Mouse (Mus musculus) limb, embryonic 11.5 days (tissue): Measurements from ENCODE around the gene Rassf2. TPM values are rescaled to one million over a fixed set of nuclear protein-coding genes. Genes with fewer than 3 reads are reported as not detected.

Experiments
- ATAC-seq: fragments of 200-750 bp; cut with Nextera tagmentation; 2 replicates; pipeline ENCODE4 v1.8.0; 2017; ENCODE audit warnings: low read depth; ENCODE audit not compliant: insufficient number of reproducible peaks, low FRiP score, low TSS enrichment
- DNase-seq: peaks from one replicate; pipeline ENCODE4 v3.0.0-alpha.2; 2015; ENCODE audit warnings: low spot score
- H3K27ac ChIP-seq: fragments of 300-500 bp; sonication (generic); replicated peaks from 2 replicates; pipeline ENCODE4 v1.5.1; 2014; ENCODE audit warnings: low read depth, mild to moderate bottlenecking, low read length
- H3K27me3 ChIP-seq: fragments of 300-500 bp; sonication (generic); 2 replicates; pipeline ENCODE4 v1.6.1; 2014; ENCODE audit warnings: mild to moderate bottlenecking, low read length, mixed read lengths; ENCODE audit not compliant: control insufficient read depth, insufficient read depth
- H3K36me3 ChIP-seq: fragments of 300-500 bp; sonication (generic); 2 replicates; pipeline ENCODE4 v1.6.1; 2014; ENCODE audit warnings: mild to moderate bottlenecking, low read length, moderate library complexity, mixed read lengths; ENCODE audit not compliant: control insufficient read depth, insufficient read depth
- H3K4me1 ChIP-seq: fragments of 300-500 bp; sonication (generic); 2 replicates; pipeline ENCODE4 v1.6.1; 2014; ENCODE audit warnings: low read length, mixed read lengths; ENCODE audit not compliant: control insufficient read depth, insufficient read depth
- H3K4me2 ChIP-seq: fragments of 300-500 bp; sonication (generic); 2 replicates; pipeline ENCODE4 v1.6.1; 2014; ENCODE audit warnings: low read depth, mild to moderate bottlenecking, moderate library complexity; ENCODE audit not compliant: severe bottlenecking
- H3K4me3 ChIP-seq: fragments of 300-500 bp; sonication (generic); 2 replicates; pipeline ENCODE4 v1.5.1; 2014; ENCODE audit warnings: low read depth, low read length
- H3K9ac ChIP-seq: fragments of 300-500 bp; sonication (generic); 2 replicates; pipeline ENCODE4 v1.6.1; 2014; ENCODE audit warnings: mild to moderate bottlenecking, low read length
- H3K9me3 ChIP-seq: fragments of 300-500 bp; sonication (generic); 2 replicates; pipeline ENCODE4 v1.6.1; 2016; ENCODE audit warnings: low read length; ENCODE audit not compliant: control insufficient read depth
- WGBS: fragments of 180-500 bp; shearing (Covaris S2); extraction: QIAGEN DNeasy Blood & Tissue Kit; methylation state at CpG from one replicate; pipeline ENCODE4 v1.1.7; 2014; 5-methylcytosine and 5-hydroxymethylcytosine counted together
- polyA plus RNA-seq: library from polyadenylated mRNA; unstranded; fragments of >200 nt; fragmentation: Nextera tagmentation; extraction: Ambion mirVana; gene quantifications from 2 replicates; pipeline ENCODE4 v1.2.1, GENCODE M21; 2014

Rassf2 gene
- polyA plus RNA-seq, 1 experiment from 2014 or later = 6.9 TPM

DNA sequence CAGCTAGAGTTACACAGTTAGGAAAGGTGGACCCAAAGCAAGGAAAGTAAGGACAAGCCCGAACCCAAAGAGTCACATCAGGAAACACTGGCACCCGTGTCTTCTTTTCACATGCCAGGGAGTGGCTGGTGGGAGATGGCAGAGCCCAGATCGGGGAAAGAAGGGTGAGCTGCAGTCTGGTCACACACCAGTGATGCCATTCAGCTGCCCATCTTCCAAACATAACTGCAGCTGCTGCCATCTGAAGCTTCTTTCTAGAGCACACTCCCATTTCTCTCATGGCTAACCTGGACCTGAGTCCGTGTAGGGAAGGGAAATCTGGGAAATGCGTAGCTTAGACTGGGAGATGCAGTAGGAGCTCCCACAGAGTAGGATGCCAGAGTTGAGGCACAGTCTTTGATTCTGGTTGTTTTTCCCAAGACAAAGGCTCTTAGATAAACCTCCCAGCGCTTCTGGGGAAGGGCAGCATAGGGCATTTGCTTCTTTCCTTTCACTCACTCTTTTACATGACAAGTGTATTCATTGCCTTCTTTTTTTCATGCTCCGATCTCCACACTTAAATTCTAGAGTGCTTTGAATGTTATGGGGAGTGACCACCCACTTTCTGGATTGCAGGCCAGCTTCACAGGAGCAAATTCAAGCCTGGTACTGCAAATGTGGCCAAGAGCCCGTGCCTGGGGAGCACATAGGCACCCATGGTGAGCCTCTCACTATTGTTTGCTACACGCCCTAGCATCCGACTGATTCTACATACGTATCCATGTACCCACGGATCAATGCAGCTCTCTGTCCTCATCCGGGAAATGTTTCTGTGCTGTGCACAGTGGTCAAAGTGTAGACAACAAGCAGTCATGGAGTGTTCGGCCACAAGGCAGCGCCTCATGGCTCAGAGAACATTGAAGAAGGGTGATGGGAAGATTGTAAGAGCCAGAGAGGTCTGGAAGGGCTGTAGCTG lies 14.5 kb upstream of the Rassf2 start:
- Histone ChIP-seq H3K9ac (no peak overlapping the region), H3K4me2 (no peak overlapping the region), H3K27ac (no peak overlapping the region), H3K9me3 (no peaks in the 10 kb centered on the region), H3K4me1 (peaks cover 12% of the 10 kb centered on the region), H3K4me3 (no peak overlapping the region), H3K27me3 (no peaks in the 10 kb centered on the region), H3K36me3 (no peaks in the 10 kb centered on the region)
- no peak for ATAC-seq
- 86% methylated on average over 15 of the region's 15 CpGs for WGBS
- DNase-seq = no peak

DNA sequence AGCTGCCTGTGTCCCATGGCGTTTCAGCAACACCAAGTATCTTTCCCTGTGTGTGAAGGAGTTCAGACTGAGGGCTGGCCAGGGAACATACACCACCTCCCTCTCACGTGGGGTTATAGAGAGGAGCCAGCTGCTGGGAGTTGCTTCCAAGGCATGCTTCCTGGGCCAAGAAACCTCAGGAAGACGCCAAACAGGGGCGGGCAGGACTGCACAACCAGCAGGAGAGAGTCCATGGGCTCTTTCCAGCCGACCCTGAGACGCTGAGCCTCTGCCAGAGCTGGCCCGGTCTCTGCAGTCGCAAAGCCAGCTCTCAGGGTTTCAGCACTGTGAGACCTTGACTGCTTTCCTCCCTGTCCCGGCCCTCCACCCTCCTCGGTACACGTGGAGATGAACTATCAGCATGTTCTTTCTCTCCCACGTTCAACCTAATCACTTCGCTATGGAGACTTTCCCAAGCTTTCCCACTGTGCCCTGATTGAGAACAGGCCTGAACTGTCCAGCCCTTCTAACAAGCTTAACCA lies 13.1 kb upstream of the Rassf2 start:
- Histone ChIP-seq H3K4me2 (peak overlapping the region; percentile 24), H3K4me1 (peaks cover 12% of the 10 kb centered on the region), H3K9me3 (no peaks in the 10 kb centered on the region), H3K9ac (no peak overlapping the region), H3K36me3 (no peaks in the 10 kb centered on the region), H3K4me3 (no peak overlapping the region), H3K27ac (peak overlapping the region; percentile 76; the same call in 1 of the 2 replicates), H3K27me3 (no peaks in the 10 kb centered on the region)
- 22% methylated on average over 13 of the region's 13 CpGs for WGBS
- DNase-seq (peak; percentile 71), ATAC-seq (peak; percentile 59; the same call in 1 of the 2 replicates)

DNA sequence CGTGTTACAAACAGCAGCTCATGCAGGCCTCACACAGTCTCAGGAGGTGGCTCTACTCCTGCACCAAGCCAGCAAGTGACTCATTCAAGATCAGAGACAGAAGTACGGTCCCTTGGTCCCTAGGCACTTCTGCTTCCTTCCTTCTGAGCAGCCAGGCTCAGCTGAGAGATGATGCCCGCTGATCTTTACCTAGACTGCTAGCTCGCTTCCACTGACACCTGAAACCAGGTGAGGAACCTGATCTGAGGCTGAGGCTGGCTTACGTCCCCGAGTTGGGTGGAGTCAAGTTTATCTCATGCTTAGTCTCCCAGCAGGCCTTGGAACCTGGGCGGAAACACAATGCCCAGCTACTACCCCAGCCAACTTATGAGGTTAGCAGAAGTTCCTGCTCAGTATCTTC lies 9.8 kb upstream of the Rassf2 start:
- H3K4me2 ChIP-seq = no peak overlapping the region
- H3K9ac ChIP-seq = no peak overlapping the region
- H3K4me3 ChIP-seq = no peak overlapping the region
- no peaks in the 10 kb centered on the region for H3K27me3 ChIP-seq
- DNase-seq = no peak
- ATAC-seq = no peak
- no peak overlapping the region for H3K27ac ChIP-seq
- 55% methylated on average over 7 of the region's 7 CpGs for WGBS
- no peaks in the 10 kb centered on the region for H3K36me3 ChIP-seq
- peaks cover 12% of the 10 kb centered on the region for H3K4me1 ChIP-seq
- H3K9me3 ChIP-seq = no peaks in the 10 kb centered on the region

DNA sequence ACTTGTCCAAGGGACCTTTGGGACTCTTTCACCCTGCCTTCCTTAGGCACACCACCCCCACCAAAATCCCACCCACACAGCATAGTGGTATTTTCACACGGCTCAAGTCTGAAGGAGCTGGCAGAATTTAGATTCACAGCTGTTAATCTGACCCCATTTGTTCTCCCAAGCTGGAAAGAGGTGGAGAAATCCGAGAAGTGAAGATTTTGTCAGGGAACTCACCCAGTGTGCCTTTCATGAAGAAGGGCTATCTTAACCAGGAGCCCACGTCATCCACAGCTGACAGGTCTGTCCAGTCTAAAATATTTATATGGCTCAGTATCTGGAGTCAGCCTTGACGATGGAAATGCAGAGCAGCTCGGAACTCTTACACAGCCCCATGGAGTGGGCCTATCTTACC lies 6.3 kb upstream of the Rassf2 start:
- no peak overlapping the region for H3K9ac ChIP-seq
- WGBS = 80% methylated on average over 5 of the region's 5 CpGs
- H3K4me3 ChIP-seq = no peak overlapping the region

GRCm38 (mm10) chr2:132035470-132035835 lies 5.4 kb upstream of the Rassf2 start:
- Histone ChIP-seq H3K27me3 (peaks cover 2% of the 10 kb centered on the region; the same call in 1 of the 2 replicates), H3K27ac (no peak overlapping the region), H3K36me3 (no peaks in the 10 kb centered on the region), H3K9me3 (no peaks in the 10 kb centered on the region), H3K4me2 (no peak overlapping the region), H3K4me3 (no peak overlapping the region), H3K4me1 (no peaks in the 10 kb centered on the region), H3K9ac (no peak overlapping the region)
- ATAC-seq (no peak), DNase-seq (no peak)
- WGBS = 78% methylated on average over 11 of the region's 11 CpGs

More for the DNA sequence above, 6.3 kb upstream of the Rassf2 start:
- Histone ChIP-seq H3K36me3 (no peaks in the 10 kb centered on the region), H3K27ac (no peak overlapping the region), H3K9me3 (no peaks in the 10 kb centered on the region), H3K4me2 (no peak overlapping the region), H3K27me3 (no peaks in the 10 kb centered on the region), H3K4me1 (no peaks in the 10 kb centered on the region)
- no peak for ATAC-seq
- no peak for DNase-seq

DNA sequence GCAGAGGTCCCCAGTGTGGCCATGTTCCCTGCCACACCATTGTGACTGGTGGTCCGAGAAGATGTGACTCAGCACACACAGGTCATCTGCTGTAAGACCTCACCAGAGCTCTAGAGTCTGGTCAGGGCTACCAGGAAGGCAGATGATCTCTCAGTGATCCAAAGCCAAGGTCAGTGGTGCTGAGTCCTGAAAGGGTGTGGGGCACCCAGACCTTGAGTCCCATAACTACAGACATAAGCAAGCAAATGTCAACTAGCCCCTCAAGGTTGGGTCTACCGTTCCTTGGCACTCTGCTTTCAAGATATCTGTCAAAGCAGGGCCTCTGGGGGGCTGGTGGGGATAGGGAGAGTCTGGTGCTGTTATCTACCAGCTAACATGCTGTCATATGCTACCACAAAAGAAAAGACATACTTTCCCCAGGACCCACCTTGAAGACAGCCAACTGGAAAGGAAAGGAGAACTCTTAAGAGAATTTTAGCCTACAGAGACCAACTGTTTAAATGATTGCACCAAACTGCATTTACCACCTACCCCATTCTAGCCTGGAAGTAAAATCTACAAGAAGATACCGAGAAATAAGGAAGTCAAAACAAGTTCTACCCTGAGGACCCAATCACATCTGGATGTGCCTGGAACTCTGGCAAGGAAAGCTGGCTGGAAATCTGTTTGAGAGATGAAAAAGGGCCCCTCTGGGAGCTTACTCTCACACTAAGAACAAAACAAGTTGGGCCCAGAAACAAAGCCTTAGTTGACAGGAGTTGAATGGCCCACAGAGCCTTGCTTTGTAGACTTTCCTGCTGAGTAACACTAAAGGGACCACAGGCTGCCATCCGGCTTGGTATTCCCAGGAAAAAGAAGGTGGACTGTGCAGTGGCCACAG lies 4.8 kb upstream of the Rassf2 start:
- Histone ChIP-seq H3K27ac (no peak overlapping the region), H3K4me3 (no peak overlapping the region), H3K9me3 (no peaks in the 10 kb centered on the region), H3K4me1 (no peaks in the 10 kb centered on the region), H3K4me2 (no peak overlapping the region), H3K36me3 (no peaks in the 10 kb centered on the region), H3K9ac (no peak overlapping the region), H3K27me3 (peaks cover 2% of the 10 kb centered on the region; the same call in 1 of the 2 replicates)
- ATAC-seq (no peak), DNase-seq (no peak)
- 77% methylated on average over 4 of the region's 4 CpGs for WGBS

DNA sequence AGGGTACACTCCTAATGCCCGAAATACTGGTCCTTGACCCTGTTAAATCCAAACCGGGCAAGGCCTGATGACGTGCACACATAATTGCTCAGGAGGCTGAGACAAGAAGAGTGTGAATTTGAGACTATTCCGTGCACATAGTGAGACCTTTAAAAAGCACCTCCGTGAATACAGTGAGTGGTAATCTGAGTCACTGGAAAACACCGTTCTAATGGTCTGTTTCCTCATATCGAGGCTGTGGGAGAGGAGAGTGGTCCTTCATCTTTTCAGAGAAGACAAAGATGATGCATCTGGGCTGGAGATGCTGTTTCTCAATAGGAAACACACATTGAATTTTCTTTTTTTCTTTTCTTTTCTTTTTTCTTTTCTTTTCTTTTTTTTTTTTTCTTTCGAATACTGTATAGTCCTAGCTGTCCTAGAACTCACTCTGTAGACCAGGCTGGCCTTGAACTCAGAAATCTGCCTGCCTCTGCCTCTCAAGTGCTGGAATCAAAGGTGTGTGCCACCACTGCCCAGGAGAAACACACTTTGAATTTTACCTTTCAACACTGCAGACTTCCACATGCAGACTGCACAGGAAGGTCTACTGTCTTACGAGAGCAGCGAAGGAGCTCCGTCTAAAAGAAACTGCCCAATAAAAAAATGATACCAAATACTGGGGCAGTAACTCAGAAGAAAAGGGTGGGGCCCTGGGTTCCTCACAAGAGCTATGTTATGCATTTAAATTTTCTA lies 1.5 kb upstream of the Rassf2 start:
- no peak overlapping the region for H3K4me2 ChIP-seq
- no peaks in the 10 kb centered on the region for H3K36me3 ChIP-seq
- H3K27me3 ChIP-seq = peaks cover 25% of the 10 kb centered on the region
- H3K4me1 ChIP-seq = 0 out of 2 replicates have a peak, but pooled peaks cover 4% of the 10 kb centered on the region
- H3K4me3 ChIP-seq = no peak overlapping the region
- ATAC-seq (no peak), DNase-seq (no peak)
- H3K9me3 ChIP-seq = no peaks in the 10 kb centered on the region
- WGBS = 75% methylated on average over 11 of the region's 11 CpGs
- no peak overlapping the region for H3K27ac ChIP-seq
- H3K9ac ChIP-seq = no peak overlapping the region
